Comparison of ENCODE assay signal across 15 mouse cellular contexts in genomic region chr5:81605646-81606045, GRCm38 (mm10).
"Had no signal": no experiment of that assay in that cellular context is flagged by ENCODE, and none has a peak within 500 bp of the region (broad histone marks: within the 10 kb centered on the region; RNA-seq: fewer than 3 reads in every experiment).

No protein-coding gene starts in this region.

- H3K4me2 ChIP-seq: neural tube, embryonic 15.5 days; stomach, embryonic 15.5 days had no signal

- DNase-seq: retina, postnatal 1 day; right cerebral cortex, adult 18-20 months; right cerebral cortex, postnatal 14 days; right cerebral cortex, postnatal 25 days; right cerebral cortex, postnatal 4 days; spleen, adult 18-20 months; thymus, adult 18-20 months; thymus, adult 2 months; thymus, postnatal 14 days; thymus, postnatal 25 days; thymus, postnatal 36 days; thymus, postnatal 4 days had no signal

- H3K36me3 ChIP-seq: neural tube, embryonic 15.5 days; stomach, embryonic 15.5 days had no signal

- H3K9me3 ChIP-seq: neural tube, embryonic 15.5 days; stomach, embryonic 15.5 days had no signal

- H3K4me3 ChIP-seq: neural tube, embryonic 15.5 days; stomach, embryonic 15.5 days had no signal

- H3K4me1 ChIP-seq: stomach, embryonic 15.5 days had no signal

- H3K27me3 ChIP-seq: neural tube, embryonic 15.5 days; stomach, embryonic 15.5 days had no signal

- H3K9ac ChIP-seq: neural tube, embryonic 15.5 days; stomach, embryonic 15.5 days had no signal

- H3K27ac ChIP-seq: neural tube, embryonic 15.5 days; stomach, embryonic 15.5 days; stomach, postnatal 0 days had no signal
